Mouse (Mus musculus): Measurements from ENCODE around the gene Gata1. TPM values are rescaled to one million over a fixed set of nuclear protein-coding genes. Genes with fewer than 3 reads are reported as not detected.
"Not testable (repeated sequence)": the region's sequence is repeated elsewhere in the genome, so short reads cannot be mapped to it uniquely, and the experiment has no call there.

Gene Gata1
- polyA plus RNA-seq, 1 experiment from 2014 or later = 1.8 TPM

GRCm38 (mm10) chrX:7919601-7920383, 58.1 kb downstream of the Gata1 start, which contains the start of gene Pcsk1n:
Pcsk1n (plus strand) TSS chrX:7919822.
- H3K4me2 ChIP-seq (replicated peaks) = peak within 1 kb of the TSS; percentile 50
- ATAC-seq (ENCODE audit: insufficient number of reproducible peaks, insufficient read depth, low FRiP score, low TSS enrichment) = peak; percentile 65; the same call in 1 of the 2 replicates
- H3K9me3 ChIP-seq = no peaks in the 10 kb centered on the region
- H3K4me3 ChIP-seq = peak within 1 kb of the TSS; percentile 25
- no peaks in the 10 kb centered on the region for H3K36me3 ChIP-seq
- H3K4me1 ChIP-seq = no peaks in the 10 kb centered on the region
- H3K9ac ChIP-seq = no peak within 1 kb of the TSS; the same call in 1 of the 2 replicates
- 11% methylated on average over 39 of the region's 40 CpGs for WGBS
- peaks cover 49% of the 10 kb centered on the region for H3K27me3 ChIP-seq
- H3K27ac ChIP-seq = no peak within 1 kb of the TSS

GRCm38 (mm10) chrX:7917960-7918359, 59.9 kb downstream of the Gata1 start:
- not testable (repeated sequence) for H3K9ac ChIP-seq; H3K27ac ChIP-seq; H3K9me3 ChIP-seq; H3K4me1 ChIP-seq; H3K4me3 ChIP-seq; H3K4me2 ChIP-seq (replicated peaks); H3K36me3 ChIP-seq; ATAC-seq (ENCODE audit: insufficient number of reproducible peaks, insufficient read depth, low FRiP score, low TSS enrichment)
- WGBS = 70% methylated on average over 6 of the region's 6 CpGs
- peaks cover 38% of the 10 kb centered on the region for H3K27me3 ChIP-seq

DNA sequence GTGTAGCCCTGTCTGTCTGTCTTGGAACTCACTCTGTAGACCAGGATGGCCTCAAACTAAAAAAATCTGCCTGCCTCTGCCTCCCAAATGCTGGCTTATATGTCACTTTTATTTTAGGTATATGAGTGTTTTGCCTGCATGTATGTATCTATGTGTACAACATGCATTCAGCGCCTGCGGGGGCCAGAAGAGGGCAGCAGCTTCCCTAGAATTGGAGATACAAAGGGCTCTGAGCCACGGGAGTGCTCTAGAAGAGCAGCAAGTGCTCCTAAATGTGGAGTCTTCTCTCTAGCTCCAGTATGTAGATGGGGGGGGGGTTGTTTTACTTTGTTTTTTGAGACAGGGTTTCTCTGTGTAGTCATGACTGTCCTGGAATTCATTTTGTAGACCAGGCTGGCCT, 62.2 kb downstream of the Gata1 start:
- not testable (repeated sequence) for H3K4me2 ChIP-seq (replicated peaks); H3K9ac ChIP-seq; H3K4me1 ChIP-seq; H3K36me3 ChIP-seq; H3K4me3 ChIP-seq; H3K9me3 ChIP-seq; H3K27ac ChIP-seq; ATAC-seq (ENCODE audit: insufficient number of reproducible peaks, insufficient read depth, low FRiP score, low TSS enrichment)
- H3K27me3 ChIP-seq = peaks cover 17% of the 10 kb centered on the region
- 22% methylated on average over 3 of the region's 3 CpGs for WGBS

GRCm38 (mm10) chrX:7910473-7910872, 67.4 kb downstream of the Gata1 start:
- Histone ChIP-seq H3K4me1 (no peaks in the 10 kb centered on the region), H3K9me3 (no peaks in the 10 kb centered on the region)
- no peak for ATAC-seq (ENCODE audit: insufficient number of reproducible peaks, insufficient read depth, low FRiP score, low TSS enrichment)

More at GRCm38 (mm10) chrX:7910473-7910872, 67.4 kb downstream of the Gata1 start:
- Histone ChIP-seq H3K27ac (no peak overlapping the region), H3K4me2 (replicated peaks) (no peak overlapping the region), H3K27me3 (no peaks in the 10 kb centered on the region), H3K36me3 (peaks cover 4% of the 10 kb centered on the region), H3K9ac (no peak overlapping the region), H3K4me3 (no peak overlapping the region)
- WGBS = 49% methylated on average over 6 of the region's 6 CpGs

Other genes with a start within 250 kb of the Gata1 start
- 69.9 and 71.0 TPM in 2 replicates for gene Praf2, start 249.6 kb downstream of the Gata1 start, polyA plus RNA-seq (2016; fragmentation: Nextera tagmentation; extraction: Ambion mirVana)
- gene Ccdc120, start 227.2 kb downstream of the Gata1 start, polyA plus RNA-seq (2016; fragmentation: Nextera tagmentation; extraction: Ambion mirVana) = 18.9 and 27.5 TPM in 2 replicates
- 31.8 and 32.1 TPM in 2 replicates for gene Tfe3, start 215.5 kb downstream of the Gata1 start, polyA plus RNA-seq (2016; fragmentation: Nextera tagmentation; extraction: Ambion mirVana)
- gene Gripap1, start 188.3 kb downstream of the Gata1 start, polyA plus RNA-seq (2016; fragmentation: Nextera tagmentation; extraction: Ambion mirVana) = 50.4 and 53.5 TPM in 2 replicates
- 2.3 and 2.4 TPM in 2 replicates for gene Kcnd1, start 155.8 kb downstream of the Gata1 start, polyA plus RNA-seq (2016; fragmentation: Nextera tagmentation; extraction: Ambion mirVana)
- gene Otud5, start 136.7 kb downstream of the Gata1 start, polyA plus RNA-seq (2016; fragmentation: Nextera tagmentation; extraction: Ambion mirVana) = 67.4 and 70.2 TPM in 2 replicates
- gene Pim2, start 99.8 kb downstream of the Gata1 start, polyA plus RNA-seq (2016; fragmentation: Nextera tagmentation; extraction: Ambion mirVana) = 5.9 and 6.0 TPM in 2 replicates
- 30.4 and 33.1 TPM in 2 replicates for gene Slc35a2, start 94.0 kb downstream of the Gata1 start, polyA plus RNA-seq (2016; fragmentation: Nextera tagmentation; extraction: Ambion mirVana)
- gene Pqbp1, start 78.8 kb downstream of the Gata1 start, polyA plus RNA-seq (2016; fragmentation: Nextera tagmentation; extraction: Ambion mirVana) = 147 and 162 TPM in 2 replicates
- 167 and 169 TPM in 2 replicates for gene Timm17b, start 78.7 kb downstream of the Gata1 start, polyA plus RNA-seq (2016; fragmentation: Nextera tagmentation; extraction: Ambion mirVana)
- gene Gm10491, start 70.2 kb downstream of the Gata1 start, polyA plus RNA-seq (2016; fragmentation: Nextera tagmentation; extraction: Ambion mirVana) = not detected in 2 replicates
- not detected in 2 replicates for gene Gm10490, start 68.5 kb downstream of the Gata1 start, polyA plus RNA-seq (2016; fragmentation: Nextera tagmentation; extraction: Ambion mirVana)
- gene Pcsk1n, start 58.2 kb downstream of the Gata1 start, polyA plus RNA-seq (2016; fragmentation: Nextera tagmentation; extraction: Ambion mirVana) = 7.1 and 9.4 TPM in 2 replicates
- gene Eras, start 49.5 kb downstream of the Gata1 start, polyA plus RNA-seq (2016; fragmentation: Nextera tagmentation; extraction: Ambion mirVana) = not detected in 2 replicates
- 49.3 and 53.7 TPM in 2 replicates for gene Hdac6, start 30.2 kb downstream of the Gata1 start, polyA plus RNA-seq (2016; fragmentation: Nextera tagmentation; extraction: Ambion mirVana)
- gene Glod5, start 40.4 kb upstream of the Gata1 start, polyA plus RNA-seq (2016; fragmentation: Nextera tagmentation; extraction: Ambion mirVana) = not detected in 2 replicates
- 77.3 and 77.8 TPM in 2 replicates for gene Suv39h1, start 96.7 kb upstream of the Gata1 start, polyA plus RNA-seq (2016; fragmentation: Nextera tagmentation; extraction: Ambion mirVana)
- 0.19 and 0.20 TPM in 2 replicates for gene Was, start 112.4 kb upstream of the Gata1 start, polyA plus RNA-seq (2016; fragmentation: Nextera tagmentation; extraction: Ambion mirVana)
- gene Wdr13, start 154.8 kb upstream of the Gata1 start, polyA plus RNA-seq (2016; fragmentation: Nextera tagmentation; extraction: Ambion mirVana) = 23.1 and 23.6 TPM in 2 replicates
- 466 and 497 TPM in 2 replicates for gene Rbm3, start 167.8 kb upstream of the Gata1 start, polyA plus RNA-seq (2016; fragmentation: Nextera tagmentation; extraction: Ambion mirVana)
- 14.3 and 14.8 TPM in 2 replicates for gene Tbc1d25, start 198.1 kb upstream of the Gata1 start, polyA plus RNA-seq (2016; fragmentation: Nextera tagmentation; extraction: Ambion mirVana)
- gene Ebp, start 215.4 kb upstream of the Gata1 start, polyA plus RNA-seq (2016; fragmentation: Nextera tagmentation; extraction: Ambion mirVana) = 28.4 and 30.8 TPM in 2 replicates
- 12.2 and 14.8 TPM in 2 replicates for gene Porcn, start 228.5 kb upstream of the Gata1 start, polyA plus RNA-seq (2016; fragmentation: Nextera tagmentation; extraction: Ambion mirVana)